Mouse (Mus musculus) R1 (cell line): ENCODE measurements around the gene Sec14l1.

ENCODE experiments used
- DNase-seq: peaks from one replicate; pipeline ENCODE4 v3.0.0-alpha.2; 2018; ENCODE audit warnings: low read depth, low spot score

Sec14l1 gene

GRCm38 (mm10) chr11:117179902-117180301 lies 64.9 kb downstream of the Sec14l1 start:
- DNase-seq = peak; percentile 73

DNA sequence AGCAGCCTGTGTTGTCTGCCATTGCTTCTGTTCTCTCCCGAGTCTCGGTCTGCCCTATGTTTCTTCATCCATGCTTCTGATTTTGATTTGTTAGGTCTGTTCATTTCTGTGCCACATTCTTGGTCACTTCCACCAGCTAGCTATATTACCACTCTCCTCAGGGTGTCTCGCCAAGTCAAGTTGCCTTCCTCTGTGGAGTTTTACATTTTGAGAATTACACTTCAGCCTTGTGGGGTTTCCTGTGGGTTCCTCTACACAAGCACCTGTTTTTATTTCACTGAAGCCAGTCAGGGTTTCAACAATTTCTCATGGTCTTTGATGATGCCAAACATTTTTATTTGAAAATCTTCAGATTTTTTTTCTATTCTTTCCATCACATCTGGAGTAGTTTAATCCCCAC lies 67.8 kb downstream of the Sec14l1 start:
- no peak for DNase-seq

DNA sequence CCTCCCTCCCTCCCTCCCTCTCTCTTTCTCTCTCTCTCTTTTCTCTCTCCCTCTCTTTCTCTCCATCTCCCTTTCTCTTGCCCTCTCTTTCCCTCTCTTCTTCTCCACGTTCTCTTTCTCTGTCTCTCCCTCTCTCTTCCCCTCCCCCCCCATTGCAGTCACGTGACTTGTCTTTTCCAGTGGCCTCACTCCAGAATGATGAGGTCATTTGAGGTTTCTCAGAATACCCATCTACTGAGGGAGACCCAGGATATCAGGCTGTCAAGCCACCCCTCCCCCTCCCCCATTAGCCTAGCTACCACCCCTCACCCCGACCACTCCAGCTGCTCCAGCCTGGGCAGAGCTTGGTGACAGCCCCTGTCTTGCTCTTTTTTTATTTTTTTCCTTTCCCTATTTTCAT lies 68.3 kb downstream of the Sec14l1 start:
- no peak for DNase-seq

- DNase-seq = peak; percentile 68
These were observed 68.9 kb downstream of the Sec14l1 start for GRCm38 (mm10) chr11:117183841-117184240.

- DNase-seq = no peak
These were observed 70.3 kb downstream of the Sec14l1 start for GRCm38 (mm10) chr11:117185076-117185933.

GRCm38 (mm10) chr11:117191524-117191923 lies 76.6 kb downstream of the Sec14l1 start:
- no peak for DNase-seq

- DNase-seq = no peak
These were observed 79.5 kb downstream of the Sec14l1 start for GRCm38 (mm10) chr11:117194475-117194937.

- no peak for DNase-seq
These were observed 80.6 kb downstream of the Sec14l1 start for GRCm38 (mm10) chr11:117195616-117196015.

DNA sequence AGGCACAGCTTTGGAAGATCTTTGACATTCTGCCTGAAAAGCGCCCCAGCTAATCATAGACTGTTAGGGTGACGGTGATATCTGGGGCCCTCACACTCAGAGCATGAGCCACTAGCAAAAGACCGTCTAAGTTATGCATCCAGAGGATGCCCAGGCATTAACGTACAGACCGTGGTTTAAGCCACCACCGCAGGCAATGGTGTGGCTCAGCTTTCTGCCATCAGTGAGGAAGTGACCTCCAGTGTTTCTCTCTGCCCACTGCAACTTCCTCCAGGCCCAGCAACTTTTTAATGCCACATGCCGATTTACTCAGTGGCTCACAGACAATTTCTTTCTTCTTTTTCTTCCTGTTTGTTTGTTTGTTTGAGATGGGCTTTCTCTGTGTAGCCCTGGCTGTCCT lies 81.7 kb downstream of the Sec14l1 start:
- no peak for DNase-seq

DNA sequence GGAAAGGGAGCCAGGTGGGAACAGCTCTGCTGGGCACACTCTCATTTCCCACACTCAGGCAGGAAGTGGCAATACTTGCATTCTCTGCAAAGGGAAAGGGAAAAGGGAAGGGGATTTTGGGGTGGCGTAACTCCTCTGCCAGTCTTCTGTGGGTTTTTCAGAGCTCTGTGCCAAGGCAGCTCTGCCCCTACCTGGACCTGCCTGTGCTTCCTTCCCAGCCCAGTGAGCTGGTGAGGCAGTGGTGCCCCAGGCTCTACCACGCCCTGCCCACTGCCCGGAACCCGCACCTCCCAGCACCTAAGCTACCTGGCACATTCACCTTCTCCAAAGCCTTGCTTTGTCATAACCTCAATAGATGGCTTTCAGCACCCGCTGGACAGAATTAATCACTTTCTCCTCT lies 83.2 kb downstream of the Sec14l1 start:
- no peak for DNase-seq

GRCm38 (mm10) chr11:117199282-117200175 lies 84.6 kb downstream of the Sec14l1 start, which contains the start of gene Sept9:
TSS of gene Sept9 (plus strand) at chr11:117199661.
- peak; percentile 54 for DNase-seq

DNA sequence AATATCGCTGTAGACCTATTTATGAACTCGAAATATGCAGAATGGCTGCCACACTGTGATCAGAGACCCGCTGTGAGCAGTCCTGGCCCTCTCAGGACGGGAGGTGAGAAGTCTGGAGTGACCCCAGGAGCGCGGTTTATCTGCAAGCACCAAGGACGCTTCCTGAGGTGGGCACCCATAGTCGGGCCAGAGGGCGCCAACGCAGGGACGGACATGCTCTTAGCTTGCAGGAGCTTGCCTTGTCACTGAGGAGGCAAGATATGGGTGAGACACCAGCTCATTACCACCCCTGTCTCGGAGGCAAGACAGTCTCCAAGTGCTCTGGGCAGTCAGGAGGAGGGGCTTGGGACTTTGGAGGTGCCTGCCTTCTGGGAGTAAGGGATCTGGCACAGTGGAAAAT lies 86.9 kb downstream of the Sec14l1 start:
- DNase-seq = no peak

GRCm38 (mm10) chr11:117204606-117205005 lies 89.6 kb downstream of the Sec14l1 start:
- DNase-seq = no peak

- no peak for DNase-seq
These were observed 90.1 kb downstream of the Sec14l1 start for GRCm38 (mm10) chr11:117205042-117205441.

GRCm38 (mm10) chr11:117205447-117205846 lies 90.5 kb downstream of the Sec14l1 start:
- DNase-seq = no peak

DNA sequence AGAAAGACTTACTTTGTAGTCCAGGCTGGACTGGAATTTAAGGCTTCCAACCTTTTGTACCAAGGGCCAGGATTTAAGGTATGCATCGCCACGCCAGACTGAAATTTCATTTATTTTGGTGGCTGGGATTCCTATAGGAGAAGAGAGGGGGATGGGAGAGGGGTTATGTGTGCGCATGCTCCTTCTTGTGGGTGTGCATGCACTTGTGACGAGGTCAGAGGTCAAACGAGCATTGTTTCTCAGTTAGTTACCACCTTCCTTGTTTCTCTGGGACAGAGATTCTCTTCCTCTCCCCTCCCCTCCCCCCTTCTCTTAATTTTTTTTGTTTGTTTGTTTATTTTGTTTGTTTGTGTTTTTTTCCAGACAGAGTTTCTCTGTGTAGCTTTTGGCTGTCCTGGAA lies 92.5 kb downstream of the Sec14l1 start:
- peak; percentile 49 for DNase-seq

DNA sequence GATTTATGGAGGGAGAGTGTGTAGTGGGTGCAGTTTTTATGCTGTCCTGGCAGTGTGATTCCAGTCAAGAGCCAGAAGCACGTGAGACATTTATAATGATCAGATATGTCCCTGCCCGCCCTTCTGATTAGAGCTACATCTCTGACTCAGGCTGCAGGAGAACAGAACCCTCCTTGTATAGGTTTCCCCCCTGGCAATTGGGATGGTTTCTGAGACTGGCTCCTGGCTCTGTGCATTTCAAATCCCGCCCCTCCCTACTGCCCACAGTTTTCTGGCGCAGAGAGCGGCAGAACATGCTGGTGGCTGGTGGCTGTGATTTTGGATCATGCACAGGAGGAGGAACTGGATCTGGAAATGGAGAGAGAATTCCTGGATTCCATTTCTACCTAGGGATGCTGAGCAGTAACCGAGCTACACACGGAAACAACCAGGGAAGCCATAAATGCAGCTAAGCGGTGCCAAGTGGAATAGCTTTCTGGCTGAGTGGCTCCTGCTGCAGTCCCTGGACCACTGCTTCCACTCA lies 93.2 kb downstream of the Sec14l1 start:
- no peak for DNase-seq
